Mouse (Mus musculus) frontal cortex, postnatal 14 days (tissue): ENCODE data around the gene Polr3g.
A peak's percentile ranks its signal among the peaks of the same experiment; 100 is the strongest.
"Not testable (repeated sequence)": the region's sequence is repeated elsewhere in the genome, so short reads cannot be mapped to it uniquely, and the experiment has no call there.

Experiments used
- DNase-seq, 2 experiments: peaks; one replicate each; pipeline ENCODE4 v3.0.0; 2022; ENCODE audit warnings: low spot score in 2 of 2

Polr3g gene

GRCm38 (mm10) chr13:81710775-81711545, at the start of gene Polr3g, which contains the start of gene Mblac2:
Gene Polr3g (minus strand): TSS chr13:81711013.
Gene Mblac2 (plus strand): TSS chr13:81711341.
- DNase-seq: peak; percentile 90 to 94

GRCm38 (mm10) chr13:81760379-81760778, 49.6 kb upstream of the Polr3g start:
- peak in 1 of 2 experiments; percentile 44 for DNase-seq

GRCm38 (mm10) chr13:81757058-81757660, 46.3 kb upstream of the Polr3g start:
- no peak for DNase-seq

- DNase-seq: no peak
These were observed 44.5 kb upstream of the Polr3g start for GRCm38 (mm10) chr13:81755324-81755723.

GRCm38 (mm10) chr13:81754878-81755277, 44.1 kb upstream of the Polr3g start:
- no peak for DNase-seq

DNA sequence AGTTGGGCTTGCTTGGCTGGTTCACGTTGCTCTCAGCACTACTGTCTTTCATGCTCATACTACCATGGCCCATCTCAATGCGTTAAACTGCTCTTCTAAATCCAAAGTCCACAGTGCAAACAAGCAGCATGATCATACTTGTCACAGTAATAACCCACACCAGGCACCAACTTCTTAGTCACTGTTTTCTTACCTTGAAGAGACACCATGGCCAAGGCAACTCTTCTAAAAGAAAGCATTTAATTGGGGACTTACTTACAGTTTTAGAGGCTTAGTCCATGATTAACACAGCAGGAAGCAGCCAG, 33.2 kb upstream of the Polr3g start:
- no peak for DNase-seq

DNA sequence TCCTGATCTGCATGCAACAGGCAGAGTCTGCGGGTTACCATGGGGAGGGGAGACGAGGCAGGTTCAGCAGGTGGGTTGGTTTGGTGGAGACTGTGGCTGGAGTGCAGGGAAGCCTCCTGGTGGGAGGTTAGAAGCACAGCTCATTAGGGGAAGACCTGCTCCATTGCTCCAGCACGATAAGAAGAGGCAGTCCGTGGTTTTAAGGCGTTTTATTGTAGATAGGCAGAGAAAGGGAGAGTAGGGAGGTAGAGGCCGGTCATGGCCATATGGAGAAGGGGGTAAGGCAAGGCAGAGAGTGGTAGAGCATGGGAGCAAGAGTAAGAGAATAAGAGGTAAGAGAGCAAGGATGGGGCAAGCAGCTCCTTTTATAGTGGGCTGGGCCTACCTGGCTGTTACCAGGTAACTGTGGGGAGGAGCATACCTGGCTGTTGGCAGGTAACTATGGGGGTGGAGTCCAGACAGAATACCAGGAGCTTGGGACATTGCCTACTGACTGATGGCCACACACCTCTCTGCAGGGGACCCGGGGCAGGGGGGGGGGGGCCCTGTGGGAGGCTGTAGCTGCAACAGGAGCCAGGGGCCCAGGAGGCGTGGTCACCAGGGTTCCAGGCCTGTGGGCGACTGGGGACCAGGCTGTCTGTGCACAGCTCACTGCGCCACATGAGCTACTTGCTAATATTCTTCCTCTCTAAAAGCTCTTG, 32.7 kb upstream of the Polr3g start:
- no peak for DNase-seq

DNA sequence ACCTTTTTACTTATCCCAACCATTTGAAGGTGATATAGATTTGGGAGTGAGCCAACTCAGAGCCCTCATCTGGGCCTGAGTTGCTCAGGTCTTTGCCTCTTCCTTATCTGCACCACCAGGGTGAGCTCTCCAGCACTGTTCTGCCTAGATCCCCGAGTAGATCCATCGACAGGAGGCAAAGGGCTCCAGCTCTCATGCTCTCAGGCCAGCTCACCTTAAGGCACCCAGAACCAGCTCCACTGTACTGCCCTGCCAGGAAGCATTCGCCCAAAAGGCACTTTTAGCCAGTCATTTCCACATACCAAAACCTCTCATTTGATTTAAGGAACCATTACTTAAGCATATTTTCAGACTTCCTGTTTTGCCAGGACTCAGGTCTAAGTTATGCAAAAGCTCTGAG, 30.1 kb upstream of the Polr3g start:
- DNase-seq: no peak

DNA sequence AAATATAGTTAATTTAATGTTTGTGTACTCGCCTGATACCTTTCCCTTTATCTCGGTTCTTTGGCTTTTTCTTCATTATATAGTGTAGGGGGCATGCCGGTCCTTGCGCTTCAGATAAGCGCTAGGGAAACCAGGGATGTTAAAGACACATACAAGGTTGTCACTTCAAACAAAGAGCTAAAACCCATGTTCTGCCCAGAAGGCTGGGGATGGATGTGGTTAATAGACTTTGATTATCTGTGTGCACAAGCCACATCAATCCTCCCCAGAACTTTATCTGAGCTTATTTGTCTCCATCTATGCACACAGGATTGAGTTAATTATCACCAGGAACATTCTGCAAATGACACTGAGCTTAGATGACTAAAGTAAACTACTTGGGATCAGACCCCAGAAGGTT, 25.8 kb upstream of the Polr3g start:
- DNase-seq: no peak

GRCm38 (mm10) chr13:81730362-81730761, 19.5 kb upstream of the Polr3g start:
- DNase-seq: no peak

- DNase-seq: no peak
These were observed 18.3 kb upstream of the Polr3g start for GRCm38 (mm10) chr13:81729102-81729501.

DNA sequence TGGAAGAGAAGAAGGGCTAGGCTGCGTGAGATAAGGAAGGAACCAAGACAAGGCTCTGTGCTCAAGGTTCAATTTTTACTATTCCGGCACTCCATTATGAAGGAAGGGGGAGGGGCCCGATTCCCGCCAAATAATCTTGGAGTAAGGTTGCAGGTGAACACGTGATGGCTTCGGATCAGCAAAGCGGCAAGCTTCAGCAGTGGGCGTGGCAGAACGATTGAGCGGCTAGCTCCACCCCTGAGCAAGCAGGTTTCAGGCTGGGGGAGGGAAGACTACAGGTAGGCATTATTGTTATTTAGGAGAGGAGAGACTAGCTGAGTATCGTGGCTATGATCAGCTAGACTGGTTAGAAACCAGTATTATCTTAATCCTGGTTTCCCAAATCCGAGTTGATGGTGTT, 17.3 kb upstream of the Polr3g start:
- not testable (repeated sequence) for DNase-seq

DNA sequence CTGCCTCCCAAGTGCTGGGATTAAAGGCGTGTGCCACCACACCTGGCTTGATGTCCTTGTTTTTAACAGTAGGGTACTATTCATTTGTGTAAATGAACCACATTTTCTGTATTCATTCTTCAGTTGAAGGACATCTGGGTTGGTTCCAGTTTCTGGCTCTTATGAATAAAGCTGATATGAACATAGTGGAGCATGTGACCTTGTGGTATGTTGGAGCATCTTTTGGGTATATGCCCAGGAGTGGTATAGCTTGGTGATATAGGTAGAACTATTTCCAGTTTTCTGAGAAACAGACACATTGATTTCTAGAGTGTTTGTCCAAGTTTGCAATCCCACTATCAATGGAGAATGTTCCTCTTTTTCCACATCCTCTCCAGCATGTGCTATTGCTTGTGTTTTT, 3.1 kb upstream of the Polr3g start:
- no peak for DNase-seq

GRCm38 (mm10) chr13:81711546-81712371, 946 bp upstream of the Polr3g start:
- DNase-seq: peak; percentile 12 to 28

DNA sequence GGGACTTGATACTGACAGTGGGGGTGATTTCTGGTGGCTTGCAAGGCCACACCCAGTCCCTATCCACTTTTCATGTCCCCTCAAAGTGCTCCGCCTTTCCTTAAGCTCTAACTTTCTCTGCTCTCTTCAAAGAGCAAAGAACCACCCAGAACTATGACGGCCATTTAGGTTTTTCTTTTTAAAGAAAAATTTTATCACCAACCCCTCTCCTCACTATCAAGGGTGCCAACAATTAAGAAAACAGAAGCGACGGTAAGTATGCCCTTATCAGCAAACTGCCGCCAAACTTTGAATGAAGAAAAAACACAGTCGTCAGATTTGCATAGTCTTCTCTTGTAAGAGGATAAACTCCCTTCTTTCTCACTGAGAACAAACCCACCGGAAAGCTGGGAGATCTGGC, 547 bp downstream of the Polr3g start:
- DNase-seq: no peak

GRCm38 (mm10) chr13:81709805-81710204, 1.0 kb downstream of the Polr3g start:
- DNase-seq: no peak

- DNase-seq: no peak
These were observed 4.5 kb downstream of the Polr3g start for GRCm38 (mm10) chr13:81706311-81706710.

GRCm38 (mm10) chr13:81703621-81704020, 7.2 kb downstream of the Polr3g start:
- DNase-seq: no peak

DNA sequence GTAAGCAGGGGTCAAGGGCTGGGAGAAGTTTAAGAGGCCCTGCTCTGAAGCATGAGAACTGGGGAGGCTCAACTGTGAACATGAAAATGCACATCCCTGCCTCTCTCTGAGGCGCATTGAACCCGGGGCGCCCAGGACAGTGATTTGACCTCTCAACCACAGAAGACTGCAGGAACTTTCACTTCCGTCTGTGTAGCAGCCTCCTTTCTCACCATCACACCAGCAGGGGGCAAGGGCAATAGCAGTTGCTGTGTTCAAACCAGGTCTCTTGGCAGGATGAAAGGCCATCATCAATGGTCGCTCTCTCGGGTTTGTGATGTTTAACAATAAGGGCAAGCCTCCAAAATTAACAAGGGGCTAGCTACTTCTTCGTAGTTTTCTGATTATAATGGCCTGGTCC, 7.7 kb downstream of the Polr3g start:
- DNase-seq: no peak

- DNase-seq: no peak
These were observed 16.4 kb downstream of the Polr3g start for GRCm38 (mm10) chr13:81694446-81694845.

GRCm38 (mm10) chr13:81691606-81692005, 19.2 kb downstream of the Polr3g start:
- DNase-seq: no peak

- DNase-seq: no peak
These were observed 20.3 kb downstream of the Polr3g start for GRCm38 (mm10) chr13:81690477-81690876.
